Mouse (Mus musculus) kidney, adult 2 months (tissue): ENCODE measurements around the gene Pi4ka. TPM values are rescaled to one million over a fixed set of nuclear protein-coding genes. Genes with fewer than 3 reads are reported as not detected.

Experiments used
- DNase-seq: peaks from one replicate; pipeline ENCODE4 v3.0.0; 2021
- H3K27ac ChIP-seq: fragments of 200-500 bp; 2 replicates; pipeline ENCODE4 v1.5.1; 2012; ENCODE audit warnings: low read depth, low read length, control low read depth, inconsistent platforms; ENCODE audit not compliant: insufficient read depth
- H3K27me3 ChIP-seq: fragments of 200-500 bp; replicated peaks from 2 replicates; pipeline ENCODE4 v1.6.1; 2012; ENCODE audit warnings: mild to moderate bottlenecking, moderate library complexity, low read length, inconsistent platforms; ENCODE audit not compliant: control insufficient read depth, insufficient read depth
- H3K36me3 ChIP-seq: fragments of 200-500 bp; 2 replicates; pipeline ENCODE4 v1.6.1; 2012; ENCODE audit warnings: mild to moderate bottlenecking, moderate library complexity, low read length, inconsistent platforms; ENCODE audit not compliant: control insufficient read depth, insufficient read depth
- H3K4me1 ChIP-seq: fragments of 200-500 bp; 2 replicates; pipeline ENCODE4 v1.6.1; 2011; ENCODE audit warnings: low read length; ENCODE audit not compliant: control insufficient read depth, insufficient read depth
- H3K4me3 ChIP-seq: fragments of 200-500 bp; 2 replicates; pipeline ENCODE4 v1.5.1; 2011; ENCODE audit warnings: mild to moderate bottlenecking, low read depth, low read length, control low read depth; ENCODE audit not compliant: insufficient read depth
- CTCF ChIP-seq: fragments of 200-500 bp; conservative IDR thresholded peaks from 2 replicates; pipeline ENCODE4 v1.5.1; 2011; ENCODE audit warnings: low read depth, mild to moderate bottlenecking, control low read depth, low read length, moderate library complexity, mixed read lengths; ENCODE audit not compliant: insufficient read depth, insufficient read length
- POLR2A ChIP-seq: fragments of 200-500 bp; IDR thresholded peaks from one replicate; pipeline ENCODE4 v1.6.1; 2011; ENCODE audit warnings: low read depth, low read length, control low read depth
- WGBS: fragments of 180-500 bp; shearing (Covaris S2); methylation state at CpG from one replicate; pipeline ENCODE4 v1.1.7; 2018; 5-methylcytosine and 5-hydroxymethylcytosine counted together
- polyA plus RNA-seq: library from polyadenylated mRNA; depleted of rRNA; stranded (reverse); fragments of >200 nt; gene quantifications from 2 replicates; pipeline ENCODE4 v1.2.3, GENCODE M21; 2012

Gene Pi4ka
- polyA plus RNA-seq, 1 experiment, result 124 TPM

GRCm38 (mm10) chr16:17292751-17293150 lies 113.4 kb downstream of the Pi4ka start:
- TF ChIP-seq POLR2A (no peak), CTCF (peak; percentile 89)
- H3K27me3 ChIP-seq, result no peaks in the 10 kb centered on the region
- H3K4me3 ChIP-seq, result no peak overlapping the region
- H3K4me1 ChIP-seq, result no peaks in the 10 kb centered on the region
- DNase-seq, result peak; percentile 60
- H3K36me3 ChIP-seq, result peaks cover 10% of the 10 kb centered on the region
- H3K27ac ChIP-seq, result no peak overlapping the region
- WGBS, result 3% methylated on average over 2 of the region's 2 CpGs

- Histone ChIP-seq H3K27me3 (no peaks in the 10 kb centered on the region), H3K4me3 (no peak overlapping the region), H3K36me3 (peaks cover 10% of the 10 kb centered on the region), H3K27ac (no peak overlapping the region), H3K4me1 (no peaks in the 10 kb centered on the region)
- no peak for DNase-seq
- 80% methylated on average over 2 of the region's 2 CpGs for WGBS
- no peak for TF ChIP-seq CTCF
- no peak for TF ChIP-seq POLR2A
Measured at GRCm38 (mm10) chr16:17291016-17291415, 115.1 kb downstream of the Pi4ka start.

- DNase-seq, result no peak
- Histone ChIP-seq H3K4me1 (no peaks in the 10 kb centered on the region), H3K27ac (no peak overlapping the region), H3K36me3 (peaks cover 5% of the 10 kb centered on the region), H3K4me3 (no peak overlapping the region), H3K27me3 (no peaks in the 10 kb centered on the region)
- 94% methylated on average over 2 of the region's 2 CpGs for WGBS
- TF ChIP-seq POLR2A (no peak), CTCF (no peak)
Measured at GRCm38 (mm10) chr16:17287103-17287502, 119.0 kb downstream of the Pi4ka start.

- TF ChIP-seq CTCF (no peak), POLR2A (no peak)
- no peak for DNase-seq
- Histone ChIP-seq H3K4me1 (no peaks in the 10 kb centered on the region), H3K27ac (no peak overlapping the region), H3K27me3 (no peaks in the 10 kb centered on the region), H3K36me3 (peaks cover 2% of the 10 kb centered on the region), H3K4me3 (no peak overlapping the region)
- 78% methylated on average over 6 of the region's 6 CpGs for WGBS
Measured at GRCm38 (mm10) chr16:17283151-17283550, 123.0 kb downstream of the Pi4ka start.

- no peak for TF ChIP-seq POLR2A
- no peak for TF ChIP-seq CTCF
- Histone ChIP-seq H3K36me3 (peaks cover 2% of the 10 kb centered on the region), H3K4me3 (no peak overlapping the region), H3K27me3 (no peaks in the 10 kb centered on the region), H3K4me1 (no peaks in the 10 kb centered on the region), H3K27ac (no peak overlapping the region)
- WGBS, result 88% methylated on average over 11 of the region's 11 CpGs
- DNase-seq, result no peak
Measured at GRCm38 (mm10) chr16:17280471-17280870, 125.6 kb downstream of the Pi4ka start.

- WGBS, result 33% methylated on average over 61 of the region's 61 CpGs
- Histone ChIP-seq H3K36me3 (no peaks in the 10 kb centered on the region; the same call in 1 of the 2 replicates), H3K27me3 (no peaks in the 10 kb centered on the region), H3K4me3 (no peak overlapping the region), H3K27ac (no peak overlapping the region), H3K4me1 (no peaks in the 10 kb centered on the region)
- no peak for TF ChIP-seq CTCF
- no peak for TF ChIP-seq POLR2A
- DNase-seq, result peak; percentile 33
Measured at GRCm38 (mm10) chr16:17277342-17278211, 128.5 kb downstream of the Pi4ka start.
